Mouse (Mus musculus) right cerebral cortex, postnatal 25 days (tissue): ENCODE results near the gene Brd1.
"Not testable (repeated sequence)": the region's sequence is repeated elsewhere in the genome, so short reads cannot be mapped to it uniquely, and the experiment has no call there.

Source experiments
- DNase-seq: peaks from one replicate; pipeline ENCODE4 v3.0.0; 2022

The Brd1 gene

DNA sequence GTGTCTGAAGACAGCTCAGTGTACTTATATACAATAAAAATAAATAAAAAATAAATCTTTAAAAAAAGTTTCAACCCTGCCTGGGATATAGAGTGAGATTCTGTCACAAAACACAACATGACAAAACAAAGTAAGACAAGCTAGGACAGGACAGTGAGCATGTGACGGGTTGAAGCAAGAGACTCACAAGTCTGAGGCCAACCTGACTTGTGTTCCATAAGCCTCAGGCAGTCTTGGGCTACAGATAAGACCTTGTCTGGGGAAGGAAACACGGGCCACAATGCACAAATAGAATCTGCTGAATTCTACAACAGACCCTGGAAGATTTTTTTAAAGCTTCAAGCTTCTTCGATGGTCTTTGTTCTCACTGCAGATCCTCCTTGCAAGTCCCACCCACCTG lies 6.8 kb downstream of the Brd1 start:
- DNase-seq: no peak

DNA sequence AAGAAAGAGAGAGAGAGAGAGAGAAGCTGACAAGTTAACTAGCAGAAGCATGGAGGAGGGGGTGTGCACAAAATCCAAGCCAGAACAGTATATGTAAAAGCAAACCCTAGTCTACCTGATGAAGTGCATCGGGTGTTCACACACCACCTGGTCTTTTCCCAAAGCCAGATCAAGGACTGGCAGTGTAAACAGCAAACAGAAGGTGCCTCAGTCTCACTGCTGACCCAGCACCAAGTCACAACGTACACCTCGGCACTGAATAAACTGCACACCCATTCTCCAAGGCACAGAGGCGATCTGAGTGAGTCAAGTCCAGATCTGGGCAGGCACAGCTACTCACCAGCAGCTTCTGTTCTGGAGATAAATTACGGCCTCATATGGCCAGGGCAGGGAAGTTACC lies 9.0 kb downstream of the Brd1 start:
- DNase-seq: no peak

DNA sequence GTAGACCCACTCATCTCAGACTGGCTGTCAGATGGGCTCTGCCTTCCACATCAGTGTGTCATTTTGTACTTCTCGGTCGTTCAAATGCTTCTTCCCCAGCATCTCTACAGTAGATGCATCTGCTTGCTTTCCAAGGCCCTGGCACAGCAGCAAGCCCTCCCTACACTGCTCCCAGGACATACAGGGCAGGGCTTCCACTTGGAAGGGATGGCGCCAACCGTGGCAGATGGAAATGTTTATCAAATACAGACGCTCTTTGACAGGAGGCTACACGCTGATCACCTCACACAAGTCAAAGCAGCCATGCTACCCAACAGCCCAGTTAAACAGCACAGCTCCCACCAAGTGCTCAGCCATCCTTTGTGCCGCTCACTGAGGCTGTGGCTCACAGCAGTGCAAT lies 9.7 kb downstream of the Brd1 start:
- no peak for DNase-seq

DNA sequence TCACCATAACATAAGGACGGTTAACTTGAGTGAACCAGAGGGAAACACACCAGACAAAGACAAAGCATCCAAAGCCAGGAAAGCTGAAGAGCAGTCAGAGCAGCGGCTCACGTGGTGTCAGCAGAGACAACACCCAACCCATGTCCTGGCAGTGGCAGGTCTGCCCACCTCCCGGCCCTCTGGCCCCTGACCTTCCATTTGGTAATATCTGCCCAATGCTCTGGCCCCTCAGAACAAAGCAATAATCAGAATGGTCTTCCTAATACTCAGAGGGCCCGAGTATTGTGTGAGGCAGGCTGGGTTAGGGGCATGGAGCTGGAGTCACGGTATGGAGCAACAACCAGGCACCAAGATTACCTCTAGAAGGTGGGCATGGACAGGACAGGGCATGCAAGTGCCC lies 10.8 kb downstream of the Brd1 start:
- no peak for DNase-seq

DNA sequence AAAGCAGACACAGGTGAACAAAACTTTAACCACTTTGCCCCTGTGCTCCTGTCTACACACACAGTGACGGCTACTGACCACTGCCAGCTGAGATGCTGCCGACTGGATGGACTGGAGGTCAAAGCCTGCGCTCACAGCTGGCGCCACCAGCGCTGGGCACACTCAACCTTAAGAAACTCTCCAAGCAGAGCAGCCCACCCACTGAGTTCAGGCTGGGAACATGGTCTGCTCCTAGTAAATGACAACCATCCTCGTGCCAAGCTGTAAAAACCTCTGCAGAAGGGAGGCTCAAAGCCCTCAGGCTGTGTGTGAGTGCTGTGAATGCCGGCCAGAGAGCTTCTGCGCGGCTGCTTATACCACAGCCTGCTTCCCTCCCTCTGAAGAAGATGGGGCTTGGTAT lies 16.8 kb downstream of the Brd1 start:
- DNase-seq: no peak

DNA sequence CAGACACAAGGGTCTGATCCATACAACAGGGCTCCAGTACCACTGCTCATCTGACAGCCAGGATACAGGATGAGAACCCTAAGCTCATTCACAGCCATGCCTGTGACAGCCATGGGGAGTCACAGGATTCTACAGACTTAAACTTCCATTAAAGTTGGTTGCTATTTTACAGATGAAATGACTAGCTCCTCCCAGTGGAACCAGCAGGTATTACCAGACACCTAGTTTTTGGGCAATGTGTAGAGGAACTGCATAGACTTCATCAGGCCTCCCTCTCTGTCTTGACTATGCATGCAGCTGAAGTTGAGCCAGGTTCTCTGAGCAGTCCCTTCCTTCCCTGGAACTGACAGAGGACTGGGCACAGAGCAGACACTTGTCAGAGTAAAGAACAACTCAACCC lies 17.7 kb downstream of the Brd1 start:
- no peak for DNase-seq

DNA sequence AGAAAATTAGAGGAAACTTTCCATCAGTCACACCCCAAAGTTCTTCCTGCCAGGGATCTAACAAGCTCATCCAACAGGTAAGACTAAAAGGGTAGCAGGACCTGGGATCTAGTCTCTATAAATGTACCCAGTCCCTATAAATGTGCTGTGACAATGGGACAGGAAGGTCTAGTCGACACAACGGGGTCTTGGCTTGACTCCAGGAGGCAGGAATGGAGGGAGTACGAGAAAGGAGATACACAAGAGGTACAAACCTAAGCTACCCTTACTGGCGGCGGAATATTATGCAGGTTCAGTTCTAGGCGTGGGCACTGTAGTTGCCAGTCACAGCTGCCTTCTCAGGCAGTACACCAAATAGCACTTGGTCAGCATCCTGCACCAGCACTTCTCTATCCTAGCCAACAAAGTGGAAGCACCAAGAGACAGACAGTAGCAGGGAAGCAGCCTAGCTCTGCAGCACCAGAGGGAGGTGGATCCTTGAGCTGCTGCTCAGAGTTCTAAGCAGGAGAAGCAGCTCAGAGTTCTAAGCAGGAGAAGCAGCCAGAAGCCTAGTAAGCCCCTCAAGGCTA lies 19.9 kb downstream of the Brd1 start:
- DNase-seq: no peak

DNA sequence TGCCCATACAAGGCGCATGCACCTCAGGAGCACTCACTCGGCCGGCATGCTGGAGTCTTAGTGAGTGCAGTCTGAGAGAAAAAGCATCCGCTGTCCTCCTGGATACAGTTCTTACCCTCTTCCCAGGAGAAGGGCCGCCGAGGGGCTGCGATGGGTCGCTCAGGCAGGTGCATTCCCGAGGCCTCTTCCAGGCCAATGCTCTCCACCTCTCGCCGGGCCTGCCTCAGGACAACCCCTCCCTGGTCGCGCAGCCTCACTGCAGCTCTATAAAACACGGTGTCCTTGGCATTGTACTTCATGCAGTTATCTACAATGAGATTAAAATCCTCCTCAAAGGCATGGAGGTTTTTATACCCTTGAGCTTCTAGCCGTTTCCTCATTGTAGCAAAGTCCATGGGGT lies 21.5 kb downstream of the Brd1 start:
- DNase-seq: no peak

DNA sequence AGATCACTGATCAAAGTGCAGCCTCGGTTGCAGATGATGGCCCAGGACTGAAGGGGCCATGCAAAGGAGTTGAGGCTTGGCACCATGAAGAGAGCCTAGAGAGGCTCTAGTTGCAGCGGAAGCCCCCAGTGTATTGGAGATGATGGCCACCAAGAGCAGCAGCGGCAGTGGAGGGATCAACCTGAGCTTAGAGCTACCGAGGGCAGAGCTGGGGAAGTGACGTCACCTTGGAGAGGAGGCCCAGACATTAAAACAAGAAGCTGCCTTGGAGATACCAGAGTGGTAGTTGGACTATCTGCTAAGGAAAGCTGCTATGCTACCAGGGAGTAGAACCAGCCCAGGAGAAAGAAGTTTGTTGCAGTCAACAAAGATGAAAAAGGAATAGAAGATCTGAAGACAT lies 24.2 kb downstream of the Brd1 start:
- DNase-seq: no peak

DNA sequence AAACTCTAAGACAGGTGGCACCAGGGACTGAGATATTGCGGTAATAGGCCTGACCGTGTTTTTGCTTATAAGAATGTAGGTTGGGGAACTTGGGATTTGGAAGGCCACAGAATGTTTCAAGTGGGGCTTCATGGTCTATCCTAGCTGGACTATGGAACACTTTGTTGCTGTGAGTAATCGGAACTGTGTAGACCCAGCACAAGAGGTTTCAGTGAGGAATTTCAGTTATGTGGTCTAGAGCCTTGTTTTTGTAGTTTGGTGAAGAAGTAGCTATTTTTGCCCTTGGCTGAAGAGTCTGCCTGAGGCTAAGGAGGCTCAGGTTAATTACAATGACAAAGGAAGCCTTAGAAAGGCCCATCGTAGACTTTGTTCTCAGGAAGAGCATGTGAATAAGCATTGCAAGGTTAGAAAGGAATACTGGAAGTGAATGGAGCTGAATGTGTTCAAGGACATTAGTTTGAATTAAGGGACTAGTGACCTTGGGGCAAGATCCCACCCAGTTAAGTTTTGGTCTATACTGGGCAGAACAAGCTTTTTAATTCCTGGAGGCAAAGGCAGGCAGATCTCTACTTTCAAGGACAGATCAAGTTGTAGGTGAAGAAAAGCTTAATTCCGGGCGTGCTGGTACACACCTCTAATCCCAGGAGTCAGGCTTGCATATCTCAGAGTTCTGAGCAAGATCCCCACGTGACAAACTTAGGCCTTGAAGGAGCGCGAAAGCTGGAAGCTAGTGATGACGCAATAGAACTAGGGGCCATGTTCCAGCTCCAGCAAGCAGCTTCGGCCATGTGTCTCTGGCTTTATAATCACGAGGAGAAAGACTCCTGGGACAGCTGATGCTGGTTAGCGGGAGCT lies 25.1 kb downstream of the Brd1 start:
- DNase-seq: no peak

DNA sequence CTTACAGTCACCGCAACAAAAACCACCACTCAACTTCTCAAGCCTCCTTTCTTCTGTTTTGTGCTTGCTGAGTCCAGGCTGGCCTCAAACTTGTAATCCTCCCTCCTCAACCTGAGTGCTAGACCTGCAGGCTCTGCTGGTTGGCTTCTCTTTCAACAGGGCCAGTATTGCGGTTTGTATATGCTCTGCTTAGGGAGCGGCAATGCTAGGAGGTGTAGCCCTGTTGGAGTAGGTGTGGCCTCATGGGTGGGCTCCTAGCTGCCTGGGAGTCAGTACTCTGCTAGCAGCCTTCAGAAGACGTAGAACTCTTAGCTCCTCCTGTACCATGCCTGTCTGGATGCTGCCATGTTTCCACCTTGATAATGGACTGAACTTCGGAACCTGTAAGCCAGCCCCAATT lies 25.8 kb downstream of the Brd1 start:
- DNase-seq: no peak

DNA sequence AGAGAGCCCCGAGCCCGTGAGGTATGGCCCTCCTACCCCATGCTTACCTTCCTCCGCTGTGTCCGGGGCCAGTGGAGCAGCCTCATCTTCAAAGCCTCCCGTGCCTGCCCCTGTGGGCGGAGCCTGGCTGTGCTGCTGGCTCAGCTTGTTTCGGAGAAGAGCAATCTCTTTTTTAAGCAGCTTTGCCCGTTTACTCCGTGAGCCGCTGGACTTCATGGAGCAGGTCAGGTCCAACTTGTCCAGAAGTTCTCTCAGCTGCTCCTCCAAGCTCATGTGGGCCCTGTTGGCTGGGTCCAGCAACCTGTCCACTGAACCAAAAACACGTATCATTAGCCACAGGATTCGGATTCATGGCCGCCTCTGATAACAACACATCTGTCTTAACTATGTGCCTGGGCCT lies 27.0 kb downstream of the Brd1 start:
- DNase-seq: not testable (repeated sequence)

DNA sequence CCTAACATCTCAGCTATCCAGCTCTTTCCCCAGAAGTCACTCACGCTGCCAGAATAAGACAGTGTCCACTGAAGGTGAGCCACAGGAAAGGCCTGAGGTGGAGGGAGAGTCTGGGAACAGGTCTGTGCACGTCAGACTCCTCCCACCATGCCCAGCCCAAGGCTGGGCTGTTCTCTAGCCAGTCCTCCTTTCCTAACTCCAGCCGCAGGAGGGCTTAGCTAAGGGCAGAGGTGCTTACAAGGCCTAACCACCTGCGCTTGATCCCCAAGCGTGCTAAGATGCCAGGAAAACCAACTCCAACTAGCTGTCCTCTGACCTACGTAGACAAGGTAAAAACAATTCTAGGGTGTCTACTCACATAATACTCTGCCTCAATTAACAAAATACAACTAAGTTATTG lies 27.7 kb downstream of the Brd1 start:
- no peak for DNase-seq

DNA sequence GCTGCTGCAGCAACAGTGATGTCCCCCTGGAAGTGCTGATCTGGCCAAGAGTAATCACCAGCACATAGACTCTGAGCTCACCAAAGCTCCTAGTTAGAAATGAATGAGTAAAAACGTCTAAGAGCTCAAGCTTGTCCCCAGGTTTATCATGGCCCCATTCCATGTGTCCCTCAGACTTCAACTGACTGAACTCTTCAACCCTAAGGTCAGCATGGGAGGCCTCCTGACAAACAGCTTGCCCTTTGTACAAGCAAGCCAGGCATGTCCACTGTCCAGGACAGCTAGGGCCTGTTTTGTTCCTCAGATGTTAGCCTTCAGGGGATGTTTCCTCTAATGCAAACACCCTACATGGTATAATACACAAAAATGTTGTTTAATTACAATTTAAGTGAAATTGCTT lies 29.7 kb downstream of the Brd1 start:
- no peak for DNase-seq

DNA sequence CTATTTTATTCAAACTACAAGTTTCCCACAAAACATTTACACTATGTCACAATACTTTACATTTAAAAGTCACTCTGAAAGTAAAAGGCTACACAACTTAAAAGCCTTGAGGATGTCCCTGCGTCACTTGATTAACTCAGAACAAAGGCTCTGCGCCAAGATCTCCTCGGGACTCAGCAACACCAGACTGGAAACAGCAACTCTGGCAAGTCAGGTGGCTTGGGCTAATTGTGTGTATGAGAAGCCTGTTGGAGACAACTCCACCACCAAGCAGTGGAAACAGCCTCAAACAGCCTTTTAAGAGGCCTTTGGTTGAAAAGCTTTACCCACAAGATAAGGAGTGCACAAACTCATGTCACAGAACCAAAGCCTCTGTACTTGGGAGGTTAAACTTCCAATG lies 31.5 kb downstream of the Brd1 start:
- DNase-seq: no peak

DNA sequence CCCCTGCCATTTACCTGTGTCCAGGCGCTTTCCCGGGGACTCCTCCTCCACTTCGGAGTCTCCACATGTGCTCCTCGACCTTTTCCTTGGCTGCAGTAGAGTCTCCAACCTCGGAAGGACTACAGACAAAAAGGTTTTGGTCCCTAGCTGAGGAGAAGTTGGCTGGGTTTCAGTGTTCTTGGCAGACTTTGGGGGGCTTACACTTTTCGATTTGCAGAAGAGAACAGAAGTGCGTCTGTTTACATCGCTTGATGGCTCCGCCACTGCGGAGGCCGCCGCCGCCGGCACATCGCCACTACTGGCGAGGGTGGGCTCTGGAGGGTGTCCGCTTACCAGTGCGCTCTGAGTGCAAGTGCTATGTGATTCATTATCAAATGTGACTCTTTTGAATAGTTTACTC lies 33.3 kb downstream of the Brd1 start:
- no peak for DNase-seq

DNA sequence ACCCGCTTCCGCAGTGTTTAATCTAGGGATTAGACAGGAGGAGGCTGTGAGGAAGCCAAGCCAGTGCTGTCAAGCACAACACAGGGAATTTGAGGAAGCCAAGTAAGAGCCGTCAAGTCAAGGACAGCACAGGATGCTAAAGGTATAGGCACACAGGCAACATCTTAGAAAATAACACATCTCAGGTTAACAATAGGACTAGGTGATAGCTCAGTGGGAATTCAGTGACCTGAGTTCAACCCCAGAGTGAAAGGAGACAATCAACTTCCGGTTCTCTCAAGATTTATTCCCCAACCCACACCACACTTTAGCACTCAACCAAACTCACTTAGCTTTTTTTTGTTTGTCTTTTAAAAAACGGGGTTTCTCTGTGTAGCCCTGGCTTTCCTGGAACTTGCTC lies 34.5 kb downstream of the Brd1 start:
- no peak for DNase-seq

DNA sequence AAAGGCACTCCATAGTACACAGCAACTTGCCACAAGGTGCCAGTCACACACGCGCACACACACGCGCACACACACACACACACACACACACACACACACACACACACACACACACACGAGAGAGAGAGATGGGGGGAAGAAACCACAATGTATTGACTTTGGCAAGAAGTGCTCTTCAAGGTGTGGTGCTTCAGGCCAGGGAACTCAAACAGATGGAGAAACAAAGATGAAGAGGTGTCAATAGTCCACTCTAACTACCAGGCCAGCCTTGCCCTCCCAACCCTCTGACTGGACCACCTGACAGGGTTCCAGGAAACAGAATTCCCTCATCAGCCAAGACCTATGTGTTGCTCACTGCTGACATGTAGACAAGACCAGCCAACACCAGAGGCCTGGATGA lies 36.4 kb downstream of the Brd1 start:
- DNase-seq: no peak

DNA sequence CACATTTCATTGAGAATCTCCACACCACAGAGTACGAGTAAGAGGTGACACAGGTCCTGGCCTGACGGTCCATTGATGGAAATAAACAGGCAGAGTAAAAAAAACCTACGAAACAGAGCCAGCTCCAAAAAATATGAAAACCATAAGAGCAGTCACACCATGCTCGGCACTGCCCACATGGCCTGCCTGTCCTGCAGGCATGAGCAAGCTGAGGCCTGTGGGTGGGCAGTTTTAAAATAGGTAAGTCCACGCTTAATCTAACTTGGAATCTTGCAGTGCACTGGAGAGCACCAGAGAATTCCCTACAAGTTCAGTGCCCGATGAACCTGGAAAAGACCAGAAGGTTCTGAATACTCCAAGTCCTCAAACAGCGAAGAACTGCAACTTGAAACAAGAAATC lies 38.0 kb downstream of the Brd1 start:
- DNase-seq: no peak

DNA sequence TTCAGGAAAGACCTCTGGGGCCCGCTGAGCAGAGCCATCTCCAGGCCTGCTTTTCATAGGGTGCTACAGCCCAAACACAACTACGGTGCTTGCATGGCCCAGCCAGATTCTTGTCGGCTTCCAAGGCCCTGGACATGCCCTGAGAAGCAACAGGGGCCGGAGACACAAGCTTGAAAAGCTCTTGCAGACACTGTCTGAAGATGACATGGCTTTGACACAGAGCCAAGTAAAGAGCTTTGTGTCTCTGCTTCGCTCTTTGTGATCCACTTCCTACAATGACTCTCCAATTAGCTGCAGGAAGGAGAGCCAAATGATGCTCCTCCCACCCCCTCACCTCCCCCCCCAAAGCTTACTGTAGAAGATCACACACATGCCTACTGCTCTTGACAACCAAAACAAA lies 40.0 kb downstream of the Brd1 start:
- no peak for DNase-seq

DNA sequence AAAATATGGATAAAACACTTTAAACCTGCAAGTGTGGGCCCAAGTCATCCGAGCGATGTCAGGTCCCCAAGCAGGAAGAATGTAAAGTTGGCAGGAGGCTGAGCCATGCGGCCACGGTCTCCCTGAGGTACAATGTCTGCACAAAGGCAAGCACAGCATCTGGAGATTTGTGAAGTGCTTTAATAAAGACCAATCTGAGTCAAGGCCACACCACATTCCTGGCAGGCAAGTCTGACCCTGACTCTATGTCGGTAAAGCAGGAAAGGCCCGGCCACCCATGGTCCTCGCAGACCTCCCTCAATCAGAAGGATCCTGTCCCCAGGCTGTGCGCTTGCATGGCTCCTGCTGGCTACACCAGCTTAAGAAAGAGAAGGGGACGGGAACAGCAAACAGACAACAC lies 41.3 kb downstream of the Brd1 start:
- no peak for DNase-seq

DNA sequence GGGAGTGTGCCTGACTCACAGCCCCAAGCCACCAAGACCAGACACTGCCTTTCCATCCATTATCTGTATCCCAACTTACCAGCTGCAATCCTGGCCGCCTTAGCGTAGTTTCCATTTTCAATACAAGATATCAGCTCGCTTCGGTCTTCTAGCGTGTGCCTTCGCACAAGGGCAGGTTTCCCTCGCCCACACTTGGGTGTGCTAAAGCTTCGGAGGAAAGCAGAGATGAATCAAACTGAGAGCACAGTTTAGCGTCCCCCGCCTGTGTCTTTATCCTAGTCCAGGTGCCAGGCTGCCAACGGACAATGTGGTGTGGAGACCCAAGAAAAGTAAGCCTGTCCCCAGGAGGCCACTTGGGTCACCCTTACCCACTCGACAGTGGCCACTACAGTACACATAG lies 42.9 kb downstream of the Brd1 start:
- DNase-seq: no peak

DNA sequence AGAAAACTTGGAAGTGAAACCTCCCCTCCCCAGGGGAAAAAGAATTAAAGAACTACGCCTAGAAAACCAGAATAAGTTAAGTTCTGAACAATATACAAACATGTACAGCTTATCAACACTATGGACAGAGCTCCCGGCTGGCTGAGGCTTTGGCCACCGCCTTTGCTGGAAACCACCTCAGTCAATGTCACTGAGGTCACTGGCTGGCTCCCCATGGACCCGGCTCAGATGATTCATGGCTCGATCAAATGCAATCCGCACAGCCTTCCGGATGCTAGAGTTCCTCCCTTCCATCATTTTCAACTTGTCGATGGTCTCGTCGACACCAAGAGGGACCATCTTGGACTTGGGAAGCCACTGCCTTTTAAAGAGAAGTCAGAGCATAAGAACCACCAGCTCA lies 45.9 kb downstream of the Brd1 start:
- DNase-seq: no peak

DNA sequence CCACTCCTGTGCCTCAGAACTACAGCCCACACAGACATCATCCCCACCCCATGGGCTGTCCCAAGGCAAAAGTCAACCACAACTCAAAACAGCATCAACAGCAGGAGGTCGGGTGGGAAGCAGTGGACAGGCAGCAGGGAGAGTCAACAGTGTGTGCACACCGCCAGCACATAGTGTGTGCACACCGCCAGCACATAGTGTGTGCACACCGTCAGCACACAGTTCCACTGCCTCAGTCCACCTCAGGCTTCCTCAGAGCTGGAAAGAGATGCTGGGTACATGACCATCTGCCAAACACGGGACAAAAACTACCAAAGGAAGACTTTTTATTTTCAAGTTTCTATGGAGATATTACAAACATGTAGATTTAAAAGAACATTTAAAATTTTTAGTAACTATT lies 47.3 kb downstream of the Brd1 start:
- no peak for DNase-seq

DNA sequence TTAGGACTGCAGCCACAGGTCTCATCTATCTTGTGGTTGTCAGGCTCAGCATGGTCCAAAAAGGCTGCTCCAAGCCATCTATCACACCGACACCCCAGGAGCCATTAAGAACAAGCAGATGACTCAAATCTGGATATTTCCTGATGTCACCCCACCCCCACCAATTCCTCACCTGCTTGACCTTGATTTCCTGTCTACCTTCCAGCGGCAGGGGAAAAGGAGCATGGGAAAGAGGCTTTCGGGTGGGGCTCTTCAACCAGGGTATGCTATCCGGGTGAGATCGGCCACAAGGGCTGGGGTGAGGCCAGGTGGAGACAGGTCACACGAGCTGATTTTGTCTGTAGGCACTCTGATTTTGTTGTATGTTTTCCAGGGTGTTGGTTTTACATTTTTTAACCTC lies 50.0 kb downstream of the Brd1 start:
- DNase-seq: no peak
